Mouse (Mus musculus) hindbrain, postnatal 0 days (tissue): ENCODE measurements around the gene Epha7. TPM values are rescaled to one million over a fixed set of nuclear protein-coding genes. Genes with fewer than 3 reads are reported as not detected.

ENCODE experiments used
- ATAC-seq: fragments of 200-750 bp; cut with Nextera tagmentation; 2 replicates; pipeline ENCODE4 v1.8.0; 2017; ENCODE audit warnings: mild to moderate bottlenecking, moderate TSS enrichment, moderate library complexity
- DNase-seq: peaks from one replicate; pipeline ENCODE4 v3.0.0-alpha.2; 2015; ENCODE audit warnings: low spot score
- H3K27ac ChIP-seq: fragments of 300-500 bp; sonication (generic); 2 replicates; pipeline ENCODE4 v1.5.1; 2014; ENCODE audit warnings: mild to moderate bottlenecking
- H3K27me3 ChIP-seq: fragments of 300-500 bp; sonication (generic); 2 replicates; pipeline ENCODE4 v1.6.1; 2014; ENCODE audit warnings: low read length, mixed read lengths; ENCODE audit not compliant: insufficient read depth
- H3K36me3 ChIP-seq: fragments of 300-500 bp; sonication (generic); 2 replicates; pipeline ENCODE4 v1.6.1; 2014; ENCODE audit warnings: low read length, mixed read lengths; ENCODE audit not compliant: insufficient read depth
- H3K4me1 ChIP-seq: fragments of 300-500 bp; sonication (generic); 2 replicates; pipeline ENCODE4 v1.6.1; 2014; ENCODE audit warnings: antibody characterized with exemption, low read length, mixed read lengths; ENCODE audit not compliant: insufficient read depth
- H3K4me2 ChIP-seq: fragments of 300-500 bp; sonication (generic); 2 replicates; pipeline ENCODE4 v1.6.1; 2014; ENCODE audit warnings: low read depth, mild to moderate bottlenecking, low read length, moderate library complexity, mixed read lengths
- H3K4me3 ChIP-seq: fragments of 300-500 bp; sonication (generic); 2 replicates; pipeline ENCODE4 v1.5.1; 2014; ENCODE audit warnings: low read length
- H3K9ac ChIP-seq: fragments of 300-500 bp; sonication (generic); replicated peaks from 2 replicates; pipeline ENCODE4 v1.6.1; 2014; ENCODE audit warnings: mild to moderate bottlenecking, low read length, moderate library complexity, mixed read lengths
- H3K9me3 ChIP-seq: fragments of 300-500 bp; sonication (generic); 2 replicates; pipeline ENCODE4 v1.6.1; 2016; ENCODE audit warnings: low read length, mixed read lengths
- CTCF ChIP-seq: IDR thresholded peaks from 2 replicates; pipeline ENCODE4 v1.5.1; 2016; ENCODE audit warnings: antibody characterized with exemption, control low read depth, low read depth
- WGBS: fragments of 180-500 bp; shearing (Covaris S2); extraction: QIAGEN DNeasy Blood & Tissue Kit; methylation state at CpG from one replicate; pipeline ENCODE4 v1.1.7; 2014; 5-methylcytosine and 5-hydroxymethylcytosine counted together
- polyA plus RNA-seq: library from polyadenylated mRNA; unstranded; fragments of >200 nt; fragmentation: Nextera tagmentation; extraction: Ambion mirVana; gene quantifications from 2 replicates; pipeline ENCODE4 v1.2.1, GENCODE M21; 2015
- total RNA-seq: library from RNA; depleted of rRNA; stranded (reverse); fragments of >200 nt; gene quantifications from 2 replicates; pipeline ENCODE4 v1.2.3, GENCODE M21; 2014

Gene Epha7
- total and polyA plus RNA-seq, 2 experiments from 2014 or later: 39.9 to 41.5 TPM

DNA sequence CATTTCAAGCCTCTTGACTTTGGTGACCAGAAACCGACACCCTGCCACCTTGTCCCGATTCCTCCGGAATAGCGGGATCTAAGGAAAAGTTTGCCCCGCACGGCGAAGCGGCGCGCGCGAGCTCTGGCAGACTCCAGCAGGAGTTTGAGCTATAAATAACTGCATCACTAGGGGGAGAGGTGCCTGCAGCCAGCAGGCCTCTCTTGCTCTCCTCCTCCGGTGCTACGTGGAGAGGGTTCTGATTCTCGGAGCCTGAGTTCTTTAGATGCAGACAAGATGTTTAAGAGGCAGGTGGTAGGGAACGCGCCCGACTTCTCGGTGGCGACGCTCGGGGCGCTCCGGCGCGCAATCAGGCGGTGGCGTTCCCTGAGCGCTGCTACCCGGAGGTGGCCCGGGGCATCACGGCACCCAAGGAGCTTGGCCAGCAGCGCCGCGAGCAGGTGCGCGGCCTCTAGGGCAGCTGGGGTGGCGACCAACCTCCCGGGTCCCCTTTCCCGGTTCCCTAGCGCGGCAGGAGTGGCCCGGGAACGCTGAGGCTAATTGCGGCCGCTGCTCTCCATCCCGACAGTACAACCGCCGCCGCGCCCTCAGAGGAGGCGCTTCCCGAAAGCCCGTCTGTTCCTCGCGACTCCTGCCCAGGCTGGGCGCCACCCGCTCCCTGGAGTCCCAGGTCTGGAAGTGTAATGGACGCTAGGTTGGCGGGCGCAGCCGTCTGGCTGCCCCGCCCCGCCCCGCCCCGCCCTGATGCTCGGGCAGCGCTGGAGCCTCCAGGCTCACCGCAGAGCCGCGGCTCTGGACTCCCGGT, 2.1 kb downstream of the Epha7 start:
- Histone ChIP-seq H3K9ac (peak overlapping the region; percentile 84), H3K4me1 (no peaks in the 10 kb centered on the region), H3K27me3 (no peaks in the 10 kb centered on the region), H3K4me3 (peak overlapping the region; percentile 88), H3K9me3 (no peaks in the 10 kb centered on the region), H3K27ac (peak overlapping the region; percentile 96), H3K4me2 (peak overlapping the region; percentile 80), H3K36me3 (no peaks in the 10 kb centered on the region)
- ATAC-seq (peak; percentile 41), DNase-seq (peak; percentile 82)
- peak; percentile 57 for TF ChIP-seq CTCF
- under 1% methylated on average over 61 of the region's 72 CpGs for WGBS

DNA sequence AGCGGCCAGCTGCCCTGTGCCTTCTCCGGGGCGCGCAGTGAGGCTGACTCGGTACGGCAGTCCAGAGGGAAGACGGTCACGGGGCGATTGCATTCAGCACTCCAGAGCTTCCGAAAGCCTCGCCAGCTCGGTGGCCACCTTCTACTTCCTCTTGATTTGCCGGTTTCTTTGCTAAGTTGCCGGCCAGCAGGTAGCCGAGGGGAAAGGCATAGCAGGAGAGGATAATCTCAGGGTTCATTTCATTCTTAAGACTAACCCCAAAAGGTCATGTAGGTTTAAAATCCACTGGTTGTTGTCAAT, 2.6 kb downstream of the Epha7 start:
- no peak for TF ChIP-seq CTCF
- Histone ChIP-seq H3K4me1 (no peaks in the 10 kb centered on the region), H3K4me3 (peak overlapping the region; percentile 88), H3K27ac (peak overlapping the region; percentile 96), H3K27me3 (no peaks in the 10 kb centered on the region), H3K9me3 (no peaks in the 10 kb centered on the region), H3K4me2 (peak overlapping the region; percentile 80), H3K36me3 (no peaks in the 10 kb centered on the region), H3K9ac (peak overlapping the region; percentile 84)
- DNase-seq (no peak), ATAC-seq (no peak)
- 0% methylated on average over 15 of the region's 15 CpGs for WGBS

DNA sequence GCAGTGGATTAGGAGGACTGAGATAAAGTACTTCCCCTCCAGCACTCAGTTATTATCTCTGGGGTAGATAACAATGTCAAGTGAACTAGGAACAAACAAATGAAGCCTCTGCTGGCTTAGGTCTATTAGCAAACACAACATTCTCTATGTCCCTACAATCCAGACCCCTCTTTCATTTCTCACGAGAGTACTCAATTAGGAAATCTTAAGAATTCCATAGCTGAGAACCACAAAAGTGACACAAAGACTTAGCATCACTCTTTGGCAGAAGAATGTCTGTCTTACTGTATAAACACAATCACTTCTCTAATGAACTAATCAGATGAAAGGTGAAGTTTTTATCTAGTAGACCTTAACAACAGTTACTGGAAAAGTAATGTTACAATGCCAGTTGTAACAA, 10.7 kb downstream of the Epha7 start:
- H3K4me2 ChIP-seq: no peak overlapping the region
- H3K4me1 ChIP-seq: no peaks in the 10 kb centered on the region
- H3K27me3 ChIP-seq: no peaks in the 10 kb centered on the region
- no peaks in the 10 kb centered on the region for H3K36me3 ChIP-seq
- H3K9ac ChIP-seq: no peak overlapping the region
- no peak overlapping the region for H3K4me3 ChIP-seq
- ATAC-seq (no peak), DNase-seq (no peak)
- no peaks in the 10 kb centered on the region for H3K9me3 ChIP-seq
- no peak for TF ChIP-seq CTCF
- WGBS: 42% methylated on average over 1 of the region's 1 CpGs
- no peak overlapping the region for H3K27ac ChIP-seq

DNA sequence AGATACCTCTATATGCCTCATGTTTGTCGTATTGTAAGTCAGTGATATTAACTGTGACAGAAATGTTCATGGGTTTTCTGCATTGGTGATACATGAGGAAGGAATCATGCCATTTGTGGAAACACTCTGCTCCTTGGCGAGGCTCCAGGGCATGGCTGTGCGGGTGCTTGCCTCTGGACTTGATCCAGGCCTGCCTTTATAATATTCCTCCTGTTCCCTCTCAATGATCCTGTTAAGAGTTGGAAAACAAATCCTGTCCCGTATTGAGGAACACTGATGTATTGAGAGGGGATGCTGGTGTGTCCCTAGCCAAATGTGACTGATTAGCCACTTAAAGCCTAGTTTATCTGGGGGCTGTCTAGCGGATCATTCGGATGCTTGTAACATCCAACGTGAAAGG, 11.7 kb downstream of the Epha7 start:
- 36% methylated on average over 7 of the region's 7 CpGs for WGBS
- DNase-seq: peak; percentile 66
- no peak for TF ChIP-seq CTCF
- Histone ChIP-seq H3K27ac (no peak overlapping the region), H3K9me3 (no peaks in the 10 kb centered on the region), H3K36me3 (no peaks in the 10 kb centered on the region), H3K4me3 (no peak overlapping the region), H3K4me2 (no peak overlapping the region), H3K4me1 (no peaks in the 10 kb centered on the region), H3K27me3 (no peaks in the 10 kb centered on the region), H3K9ac (no peak overlapping the region)
- ATAC-seq: no peak

DNA sequence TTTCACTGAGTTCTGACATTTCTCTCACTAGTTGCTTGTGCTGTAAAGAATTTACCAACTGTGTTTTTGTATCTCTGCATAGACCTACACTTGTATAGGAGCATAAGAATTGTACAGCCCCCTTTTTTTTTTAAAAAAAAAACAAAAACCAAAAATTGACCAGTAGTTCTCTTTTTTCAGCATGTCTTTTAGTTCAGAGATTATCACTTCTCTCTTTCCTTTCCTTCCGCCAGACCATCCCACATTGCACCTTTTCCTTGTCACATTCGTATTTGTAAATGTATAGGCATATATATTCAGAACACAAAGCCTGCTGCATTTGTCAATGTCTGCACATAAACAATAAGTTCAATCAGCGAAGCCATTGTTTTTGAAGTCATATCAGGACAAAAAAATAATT, 24.7 kb downstream of the Epha7 start:
- H3K4me1 ChIP-seq: peaks cover 4% of the 10 kb centered on the region; the same call in 1 of the 2 replicates
- WGBS: 83% methylated on average over 3 of the region's 3 CpGs

DNA sequence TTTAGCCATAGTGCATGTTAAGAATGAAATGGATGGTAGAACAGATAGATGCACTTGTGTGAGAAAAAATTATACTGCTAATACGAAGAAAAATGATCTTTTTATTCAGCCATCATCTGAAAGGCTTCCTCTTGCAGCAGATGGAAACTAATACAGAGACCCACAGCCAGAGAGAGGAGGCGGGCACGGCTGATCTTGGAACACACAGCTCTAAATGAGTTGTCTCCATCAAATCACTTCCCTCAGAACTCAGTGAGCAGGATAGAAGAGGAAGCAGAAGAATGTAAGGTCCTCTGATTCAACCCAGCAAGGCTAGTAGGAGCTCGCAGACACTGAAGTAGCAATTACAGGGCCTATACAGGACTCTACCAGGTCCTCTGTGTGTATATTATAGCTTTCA, 33.4 kb downstream of the Epha7 start:
- H3K9me3 ChIP-seq: no peaks in the 10 kb centered on the region
- no peaks in the 10 kb centered on the region for H3K4me1 ChIP-seq
- H3K36me3 ChIP-seq: no peaks in the 10 kb centered on the region
- H3K27me3 ChIP-seq: no peaks in the 10 kb centered on the region
- H3K9ac ChIP-seq: no peak overlapping the region
- DNase-seq: no peak
- TF ChIP-seq CTCF: no peak
- H3K4me3 ChIP-seq: no peak overlapping the region
- H3K4me2 ChIP-seq: no peak overlapping the region
- WGBS: 84% methylated on average over 4 of the region's 4 CpGs
- ATAC-seq: no peak
- H3K27ac ChIP-seq: no peak overlapping the region

More for the DNA sequence above, 24.7 kb downstream of the Epha7 start:
- Histone ChIP-seq H3K9ac (no peak overlapping the region), H3K27me3 (no peaks in the 10 kb centered on the region), H3K4me3 (no peak overlapping the region), H3K27ac (no peak overlapping the region), H3K9me3 (no peaks in the 10 kb centered on the region), H3K36me3 (no peaks in the 10 kb centered on the region), H3K4me2 (no peak overlapping the region)
- TF ChIP-seq CTCF: no peak
- ATAC-seq: no peak
- DNase-seq: no peak

DNA sequence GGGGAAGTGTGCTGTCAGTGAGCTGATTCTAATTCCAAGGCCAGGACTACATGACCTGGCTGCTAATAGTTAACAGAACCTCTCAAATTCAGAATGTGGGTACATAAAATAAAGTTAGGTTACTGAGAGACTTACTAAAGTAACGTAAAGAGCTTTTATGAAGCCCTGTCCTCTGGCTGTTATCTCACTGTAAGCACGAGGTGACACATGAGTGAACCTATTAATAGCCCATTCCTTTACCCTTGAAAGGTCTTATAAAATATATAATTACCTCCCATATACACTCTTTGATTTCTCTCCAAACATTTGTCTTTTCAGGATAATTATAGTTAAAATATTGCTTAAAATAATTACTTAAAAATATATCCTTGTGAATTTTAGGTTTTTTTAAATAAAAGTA, 37.5 kb downstream of the Epha7 start:
- Histone ChIP-seq H3K27ac (no peak overlapping the region), H3K36me3 (no peaks in the 10 kb centered on the region), H3K4me2 (no peak overlapping the region), H3K9ac (no peak overlapping the region), H3K4me1 (no peaks in the 10 kb centered on the region), H3K4me3 (no peak overlapping the region), H3K27me3 (no peaks in the 10 kb centered on the region), H3K9me3 (no peaks in the 10 kb centered on the region)
- ATAC-seq (no peak), DNase-seq (no peak)
- no peak for TF ChIP-seq CTCF
- WGBS: 77% methylated on average over 2 of the region's 2 CpGs
